Mouse (Mus musculus) MEL (cell line): ENCODE measurements around the gene Vav2. TPM values are rescaled to one million over a fixed set of nuclear protein-coding genes. Genes with fewer than 3 reads are reported as not detected.

ENCODE experiments used
- DNase-seq: peaks from one replicate; pipeline ENCODE4 v3.0.0; 2011; ENCODE audit warnings: low read depth, low spot score
- H3K27ac ChIP-seq: 2 replicates; pipeline ENCODE4 v1.5.1; 2012; ENCODE audit warnings: low read depth, mild to moderate bottlenecking, control low read depth, low read length, moderate library complexity; ENCODE audit not compliant: control insufficient read depth
- H3K27me3 ChIP-seq, 2 experiments: fragments of 150-350 bp in 1 of 2; sonication (generic) in 1 of 2; 2 replicates each; pipeline ENCODE4 v1.6.1; 2012; ENCODE audit warnings: low read length in 2 of 2, mild to moderate bottlenecking in 2 of 2, improper control_type of control experiment in 1 of 2, moderate library complexity in 1 of 2; ENCODE audit not compliant: insufficient read depth in 2 of 2, control insufficient read depth in 1 of 2
- H3K36me3 ChIP-seq, 2 experiments: 2 replicates each; pipeline ENCODE4 v1.6.1; 2012 to 2014; ENCODE audit warnings: low read length in 2 of 2, improper control_type of control experiment in 1 of 2, inconsistent platforms in 1 of 2, mild to moderate bottlenecking in 1 of 2; ENCODE audit not compliant: insufficient read depth in 2 of 2, control insufficient read depth in 1 of 2
- H3K4me1 ChIP-seq, 2 experiments: fragments of 150-350 bp in 1 of 2; sonication (generic) in 1 of 2; 2 replicates each; pipeline ENCODE4 v1.6.1; 2012; ENCODE audit warnings: low read length in 2 of 2, improper control_type of control experiment in 1 of 2, mild to moderate bottlenecking in 1 of 2; ENCODE audit not compliant: insufficient read depth in 2 of 2, control insufficient read depth in 1 of 2
- H3K4me3 ChIP-seq, 2 experiments: fragments of 150-350 bp in 1 of 2; sonication (generic) in 1 of 2; 2 replicates each; pipeline ENCODE4 v1.5.1; 2012; ENCODE audit warnings: low read depth in 2 of 2, low read length in 2 of 2, mild to moderate bottlenecking in 2 of 2, moderate library complexity in 2 of 2, control low read depth in 1 of 2, improper control_type of control experiment in 1 of 2; ENCODE audit not compliant: control insufficient read depth in 1 of 2, insufficient read depth in 1 of 2
- H3K79me2 ChIP-seq: 2 replicates; pipeline ENCODE4 v1.6.1; 2012; ENCODE audit warnings: mild to moderate bottlenecking, low read length, moderate library complexity; ENCODE audit not compliant: control insufficient read depth, poor library complexity, insufficient read depth
- H3K9ac ChIP-seq: 2 replicates; pipeline ENCODE4 v1.6.1; 2012; ENCODE audit warnings: low read depth, mild to moderate bottlenecking, control low read depth, low read length, moderate library complexity; ENCODE audit not compliant: control insufficient read depth, poor library complexity, severe bottlenecking
- H3K9me3 ChIP-seq: fragments of 150-350 bp; sonication (generic); replicated peaks from 2 replicates; pipeline ENCODE4 v1.6.1; 2012; ENCODE audit warnings: mild to moderate bottlenecking, low read length, improper control_type of control experiment, moderate library complexity; ENCODE audit not compliant: insufficient read depth
- ELF1 ChIP-seq: IDR thresholded peaks from 2 replicates; pipeline ENCODE4 v1.6.1; 2014; ENCODE audit warnings: low read depth, mild to moderate bottlenecking, inconsistent platforms, low read length, improper control_type of control experiment, moderate library complexity
- EP300 ChIP-seq, 2 experiments: IDR thresholded peaks; 2 replicates each; pipeline ENCODE4 v1.6.1; 2011; ENCODE audit warnings: improper control_type of control experiment in 2 of 2, low read length in 2 of 2, low read depth in 1 of 2, mild to moderate bottlenecking in 1 of 2
- ETS1 ChIP-seq: IDR thresholded peaks from 2 replicates; pipeline ENCODE4 v1.6.1; 2012; ENCODE audit warnings: low read depth, mild to moderate bottlenecking, inconsistent platforms, low read length, improper control_type of control experiment, moderate library complexity
- GATA1 ChIP-seq: IDR thresholded peaks from 2 replicates; pipeline ENCODE4 v1.6.1; 2011; ENCODE audit warnings: low read depth, low read length, improper control_type of control experiment
- HCFC1 ChIP-seq: IDR thresholded peaks from 2 replicates; pipeline ENCODE4 v1.6.1; 2012; ENCODE audit warnings: low read depth, mild to moderate bottlenecking, inconsistent platforms, low read length, improper control_type of control experiment, moderate library complexity
- JUND ChIP-seq: IDR thresholded peaks from 2 replicates; pipeline ENCODE4 v1.6.1; 2011; ENCODE audit warnings: low read depth, mild to moderate bottlenecking, improper control_type of control experiment, low read length
- KAT2A ChIP-seq: conservative IDR thresholded peaks from 2 replicates; pipeline ENCODE4 v1.6.1; 2012; ENCODE audit warnings: low read depth, low read length, improper control_type of control experiment, inconsistent platforms
- MEF2A ChIP-seq: IDR thresholded peaks from 2 replicates; pipeline ENCODE4 v1.6.1; 2014; ENCODE audit warnings: low read depth, mild to moderate bottlenecking, inconsistent platforms, low read length, improper control_type of control experiment; ENCODE audit not compliant: poor library complexity, insufficient replicate concordance, severe bottlenecking; ENCODE audit errors: extremely low read depth
- MXI1 ChIP-seq: IDR thresholded peaks from 2 replicates; pipeline ENCODE4 v1.6.1; 2011; ENCODE audit warnings: mild to moderate bottlenecking, low read depth, low read length, improper control_type of control experiment
- MYC ChIP-seq: IDR thresholded peaks from 2 replicates; pipeline ENCODE4 v1.6.1; 2011; ENCODE audit warnings: low read depth, mild to moderate bottlenecking, low read length, improper control_type of control experiment, moderate library complexity
- NRF1 ChIP-seq: IDR thresholded peaks from 2 replicates; pipeline ENCODE4 v1.6.1; 2014; ENCODE audit warnings: low read depth, mild to moderate bottlenecking, inconsistent platforms, low read length, improper control_type of control experiment, moderate library complexity; ENCODE audit not compliant: poor library complexity, insufficient read depth, severe bottlenecking
- POLR2A ChIP-seq, 2 experiments: IDR thresholded peaks; 2 replicates each; pipeline ENCODE4 v1.6.1; 2011 to 2012; ENCODE audit warnings: low read length in 2 of 2, mild to moderate bottlenecking in 2 of 2, control low read depth in 1 of 2, improper control_type of control experiment in 1 of 2, low read depth in 1 of 2, moderate library complexity in 1 of 2; ENCODE audit not compliant: control insufficient read depth in 1 of 2, insufficient read depth in 1 of 2, poor library complexity in 1 of 2
- POLR2AphosphoS2 ChIP-seq: IDR thresholded peaks from 2 replicates; pipeline ENCODE4 v1.6.1; 2011; ENCODE audit warnings: low read length, improper control_type of control experiment
- RCOR1 ChIP-seq: IDR thresholded peaks from 2 replicates; pipeline ENCODE4 v1.6.1; 2012; ENCODE audit warnings: low read depth, mild to moderate bottlenecking, inconsistent platforms, low read length, improper control_type of control experiment
- TAL1 ChIP-seq: IDR thresholded peaks from 2 replicates; pipeline ENCODE4 v1.6.1; 2012; ENCODE audit warnings: mild to moderate bottlenecking, inconsistent platforms, low read length, moderate library complexity, mixed read lengths
- TBP ChIP-seq: IDR thresholded peaks from 2 replicates; pipeline ENCODE4 v1.8.0; 2011; ENCODE audit warnings: low read depth, low read length, improper control_type of control experiment
- UBTF ChIP-seq: IDR thresholded peaks from 2 replicates; pipeline ENCODE4 v1.6.1; 2012; ENCODE audit warnings: low read depth, mild to moderate bottlenecking, inconsistent platforms, low read length, improper control_type of control experiment, moderate library complexity, borderline replicate concordance; ENCODE audit not compliant: insufficient read depth
- USF1 ChIP-seq: IDR thresholded peaks from 2 replicates; pipeline ENCODE4 v1.6.1; 2014; ENCODE audit warnings: low read depth, mild to moderate bottlenecking, inconsistent platforms, low read length, improper control_type of control experiment, moderate library complexity
- ZC3H11A ChIP-seq: IDR thresholded peaks from 2 replicates; pipeline ENCODE4 v1.6.1; 2012; ENCODE audit warnings: low read depth, mild to moderate bottlenecking, inconsistent platforms, low read length, improper control_type of control experiment
- ZMIZ1 ChIP-seq: IDR thresholded peaks from 2 replicates; pipeline ENCODE4 v1.6.1; 2012; ENCODE audit warnings: low read depth, mild to moderate bottlenecking, inconsistent platforms, low read length, improper control_type of control experiment, moderate library complexity
- ZNF384 ChIP-seq: IDR thresholded peaks from 2 replicates; pipeline ENCODE4 v1.6.1; 2012; ENCODE audit warnings: low read depth, mild to moderate bottlenecking, inconsistent platforms, low read length, improper control_type of control experiment
- polyA plus RNA-seq, 2 experiments: library from polyadenylated mRNA; stranded (reverse) in 1 of 2; unstranded in 1 of 2; fragments of >175 nt in 1 of 2; fragments of >200 nt in 1 of 2; gene quantifications; 2 replicates each; pipeline versions ENCODE4 v1.2.1 to v1.2.4; 2012; ENCODE audit warnings: low replicate concordance in 2 of 2, low read depth in 1 of 2; ENCODE audit not compliant: insufficient read length in 2 of 2, insufficient read depth in 1 of 2, missing spikeins in 1 of 2
- total RNA-seq: library from RNA; depleted of rRNA; stranded (reverse); fragments of 300-350 nt; gene quantifications from 2 replicates; pipeline ENCODE4 v1.2.3, GENCODE M21; 2012

The Vav2 gene
- total and polyA plus RNA-seq, 3 experiments = 8.8 to 15.9 TPM; not detected in 1

DNA sequence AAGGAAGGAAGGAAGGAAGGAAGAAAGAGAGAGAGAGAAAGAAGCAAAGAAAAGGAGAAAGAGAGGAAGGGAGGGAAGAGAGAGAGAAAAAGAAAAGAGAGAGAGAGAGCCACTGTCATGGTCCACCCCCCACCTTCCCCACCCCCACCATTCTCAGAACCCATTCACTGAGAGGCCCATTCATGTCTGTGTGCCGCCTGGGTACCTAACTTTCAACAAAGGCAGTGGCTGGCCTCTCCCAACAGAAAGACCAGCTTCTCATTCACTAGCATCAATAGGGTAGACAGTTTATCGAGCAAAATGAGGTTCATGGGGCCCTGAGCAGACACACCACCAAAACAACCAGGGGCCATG lies 13.3 kb downstream of the Vav2 start:
- Histone ChIP-seq H3K27me3 (no peaks in the 10 kb centered on the region), H3K27ac (no peak overlapping the region), H3K36me3 (no peaks in the 10 kb centered on the region; a peak in 1 of 4 replicates), H3K4me3 (no peak overlapping the region), H3K9me3 (no peaks in the 10 kb centered on the region), H3K9ac (no peak overlapping the region), H3K79me2 (no peaks in the 10 kb centered on the region), H3K4me1 (peaks cover 5 to 17% of the 10 kb centered on the region in 2 experiments)
- no peak for TF ChIP-seq GATA1
- no peak for TF ChIP-seq KAT2A
- TF ChIP-seq USF1 = no peak
- no peak for TF ChIP-seq TBP
- TF ChIP-seq ELF1 = no peak
- TF ChIP-seq NRF1 = no peak
- no peak for TF ChIP-seq MXI1
- no peak for TF ChIP-seq HCFC1
- TF ChIP-seq MYC = no peak
- no peak for TF ChIP-seq TAL1
- TF ChIP-seq UBTF = no peak
- no peak for TF ChIP-seq POLR2AphosphoS2
- TF ChIP-seq ZMIZ1 = no peak
- no peak for TF ChIP-seq RCOR1
- TF ChIP-seq MEF2A = no peak
- TF ChIP-seq ZC3H11A = no peak
- no peak for TF ChIP-seq ZNF384
- no peak for TF ChIP-seq POLR2A (IDR thresholded peaks at IDR 0.05; ENCODE audit: control insufficient read depth in 1 of 2, insufficient read depth in 1 of 2, low read depth in 1 of 2, low read length in 2 of 2, poor library complexity in 1 of 2)
- no peak for TF ChIP-seq ETS1
- DNase-seq = no peak

DNA sequence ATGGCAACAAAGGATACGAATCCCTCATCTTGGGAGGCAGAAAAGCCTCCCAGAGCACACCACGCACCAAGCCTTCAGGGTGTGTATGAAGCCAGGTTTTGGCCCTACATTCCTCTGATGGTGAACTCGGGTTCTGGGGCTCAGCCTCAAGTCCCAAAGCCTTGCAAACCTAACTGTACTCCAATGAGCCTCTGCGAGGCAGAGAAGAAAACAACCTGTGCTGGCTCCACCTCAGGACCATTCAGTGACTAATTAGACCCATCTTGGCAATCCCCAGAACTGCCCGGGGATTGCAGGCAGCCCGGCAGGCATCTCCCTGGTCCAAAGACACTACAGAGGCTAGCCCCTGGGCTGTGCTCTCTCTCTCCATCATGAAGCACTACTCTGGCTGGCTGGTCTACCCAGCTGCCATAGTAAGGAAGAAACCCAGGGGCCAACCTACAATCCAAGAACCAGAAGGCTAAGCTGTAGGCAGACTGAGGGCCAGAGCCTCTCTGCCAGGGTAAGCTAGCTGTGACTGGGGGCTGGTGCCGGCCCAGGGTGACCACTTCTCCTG lies 14.5 kb downstream of the Vav2 start:
- Histone ChIP-seq H3K9me3 (no peaks in the 10 kb centered on the region), H3K4me3 (no peak overlapping the region), H3K79me2 (no peaks in the 10 kb centered on the region), H3K27me3 (no peaks in the 10 kb centered on the region), H3K36me3 (no peaks in the 10 kb centered on the region), H3K9ac (no peak overlapping the region), H3K27ac (no peak overlapping the region), H3K4me1 (peaks cover 0 to 7% of the 10 kb centered on the region in 2 experiments; a peak in 3 of 4 replicates)
- DNase-seq = no peak
- TF ChIP-seq JUND (no peak), EP300 (IDR thresholded peaks at IDR 0.05; ENCODE audit: low read depth in 1 of 2, low read length in 2 of 2) (no peak), KAT2A (no peak)
